Mouse (Mus musculus) activated CD4-positive, CD25-positive, alpha-beta regulatory T cell, adult 4 months (primary cell): ENCODE data around the gene Snx12. TPM values are rescaled to one million over a fixed set of nuclear protein-coding genes. Genes with fewer than 3 reads are reported as not detected.

Experiments
- ATAC-seq: one replicate; pipeline ENCODE4 v1.8.0; 2017
- polyA plus RNA-seq, 2 experiments: library from polyadenylated mRNA; unstranded; fragments of 100-300 nt; shearing (Covaris generic); gene quantifications; one replicate each; pipeline ENCODE4 v1.2.1; 2017

The Snx12 gene
- 10 to 100 TPM; 53.4 to 57.9 TPM for polyA plus RNA-seq

- ATAC-seq = peak; percentile 91
These were observed at the start of gene Snx12 for GRCm38 (mm10) chrX:101221834-101222795. Gene Snx12 (minus strand): TSS chrX:101222563.

DNA sequence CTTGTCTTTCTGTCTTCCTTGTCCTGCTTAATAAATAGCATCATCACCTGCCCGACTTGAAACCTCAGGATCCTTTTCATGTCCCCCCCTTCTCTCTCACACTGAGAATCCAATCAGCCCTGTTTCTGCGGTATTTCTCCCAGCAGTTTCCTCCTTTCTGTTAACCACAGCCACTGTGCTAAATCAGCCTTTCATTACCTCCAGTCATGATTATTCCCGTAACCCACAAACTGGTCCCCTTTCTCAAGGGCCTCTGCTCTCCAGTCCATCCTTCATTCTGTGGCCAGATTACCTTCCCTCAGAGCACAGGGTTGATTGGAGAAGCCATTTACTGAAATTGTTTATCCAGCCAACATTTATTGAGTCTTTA, 46.4 kb upstream of the Snx12 start, which contains the start of gene Gm20489:
Gm20489 (minus strand) TSS at position 269 of the 370 bp plus-strand sequence.
- no peak for ATAC-seq

GRCm38 (mm10) chrX:101268025-101268754, 45.8 kb upstream of the Snx12 start, which contains the start of gene Il2rg:
Gene Il2rg (minus strand): TSS chrX:101268255.
- peak; percentile 89 for ATAC-seq

DNA sequence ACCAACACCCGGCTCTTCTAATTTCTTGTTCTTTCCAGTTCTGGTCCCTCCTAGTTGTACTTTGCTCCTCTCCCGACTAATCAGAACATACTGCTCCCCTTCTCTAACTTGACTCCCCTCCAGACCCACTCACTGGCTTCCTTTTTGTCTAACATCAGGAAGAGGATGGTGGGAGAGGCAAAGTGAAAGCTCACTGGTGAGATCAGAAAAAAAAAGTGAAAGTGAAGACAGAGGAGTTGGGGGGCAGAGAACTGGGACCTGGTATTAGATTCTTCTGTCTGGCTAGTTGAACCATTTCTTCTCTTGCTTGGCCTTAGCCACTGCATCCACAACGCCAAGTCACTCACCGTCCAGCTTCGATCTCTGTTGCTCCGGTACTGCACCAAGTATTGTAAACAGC, 44.3 kb upstream of the Snx12 start:
- ATAC-seq = no peak

DNA sequence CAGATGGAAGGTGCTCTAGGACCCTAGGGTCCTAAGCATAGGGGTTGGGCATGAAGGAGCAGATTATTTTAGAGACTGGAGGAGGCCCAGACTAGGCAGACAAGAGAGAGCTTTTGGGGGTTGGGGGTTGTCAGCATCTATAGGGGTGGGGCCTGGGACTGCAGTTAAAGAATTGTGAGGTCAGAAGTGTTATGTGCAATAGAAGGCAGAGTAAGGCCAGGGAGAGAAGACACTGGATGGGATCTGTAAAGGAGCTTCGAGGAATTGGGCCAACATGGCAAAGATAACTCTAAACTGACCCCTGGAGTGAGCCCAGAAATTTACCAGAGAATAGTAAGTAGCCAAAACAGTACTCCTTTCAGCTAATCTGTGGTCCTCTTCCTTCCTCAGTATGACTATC, 41.5 kb upstream of the Snx12 start, which contains the start of gene Gm614:
Gm614 (minus strand) TSS at position 101 of the 400 bp plus-strand sequence.
- ATAC-seq = no peak

DNA sequence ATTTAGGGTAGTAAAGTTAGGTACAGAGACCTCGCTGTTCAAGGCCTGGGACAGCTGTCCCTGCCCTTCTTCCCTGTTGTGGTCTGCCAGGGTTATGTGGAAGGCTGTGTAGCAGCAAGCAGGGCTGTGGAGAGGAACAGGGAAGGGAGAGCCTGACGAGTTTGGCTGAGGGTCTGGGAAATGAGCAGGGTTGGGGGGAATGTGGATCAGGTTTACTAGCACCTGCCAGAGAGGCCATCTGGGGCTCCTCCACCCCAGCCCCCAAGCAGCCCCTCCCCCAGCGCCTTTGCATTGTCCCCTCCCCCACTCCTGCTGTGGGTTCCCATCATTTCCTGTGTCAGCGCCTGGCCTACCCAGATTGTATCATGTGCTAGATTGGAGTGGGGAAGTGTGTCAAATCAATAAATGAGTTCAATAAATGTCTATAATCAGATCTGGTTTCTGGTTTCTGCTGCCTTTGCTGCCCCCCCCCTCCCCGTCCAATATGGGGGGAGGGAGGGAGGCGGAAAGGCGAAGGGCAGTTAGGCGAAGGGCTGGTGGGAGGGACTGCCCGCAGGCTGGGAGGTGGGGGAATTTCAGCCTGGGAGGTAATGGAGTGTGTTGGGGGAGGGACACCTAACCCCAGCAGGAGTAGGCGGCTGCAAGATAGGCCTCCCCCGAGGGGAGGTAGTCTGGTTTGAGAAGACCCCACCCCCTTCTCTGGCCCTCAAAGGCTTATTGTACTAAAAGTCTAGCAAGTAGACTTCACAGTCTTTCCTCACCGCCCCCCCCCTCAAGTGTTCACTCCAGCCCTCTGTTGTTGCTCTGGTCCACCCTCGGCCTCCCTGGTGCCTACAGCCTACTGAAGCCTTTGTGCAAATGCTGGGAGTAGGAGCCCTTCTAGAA, 38.3 kb upstream of the Snx12 start:
- ATAC-seq = no peak

DNA sequence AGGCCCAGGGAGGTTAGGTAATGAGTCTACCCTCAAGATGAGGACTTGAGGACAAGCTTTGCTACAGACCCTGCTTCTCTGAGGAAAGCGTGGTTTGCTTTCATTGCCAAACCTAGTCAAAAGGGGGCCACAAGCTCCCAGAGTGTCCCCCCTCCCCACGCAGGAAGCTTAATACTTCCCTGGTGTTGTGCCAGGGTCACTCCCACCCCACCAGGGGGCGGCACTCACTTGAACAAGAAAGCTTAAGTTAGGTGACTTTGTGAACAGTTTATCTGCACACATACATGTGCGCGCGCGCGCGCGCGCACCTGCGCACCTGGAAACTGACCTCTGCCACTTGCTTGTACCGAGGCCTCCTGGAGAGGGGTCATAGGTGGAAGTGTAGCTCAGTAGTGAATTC, 34.2 kb upstream of the Snx12 start:
- ATAC-seq = no peak

DNA sequence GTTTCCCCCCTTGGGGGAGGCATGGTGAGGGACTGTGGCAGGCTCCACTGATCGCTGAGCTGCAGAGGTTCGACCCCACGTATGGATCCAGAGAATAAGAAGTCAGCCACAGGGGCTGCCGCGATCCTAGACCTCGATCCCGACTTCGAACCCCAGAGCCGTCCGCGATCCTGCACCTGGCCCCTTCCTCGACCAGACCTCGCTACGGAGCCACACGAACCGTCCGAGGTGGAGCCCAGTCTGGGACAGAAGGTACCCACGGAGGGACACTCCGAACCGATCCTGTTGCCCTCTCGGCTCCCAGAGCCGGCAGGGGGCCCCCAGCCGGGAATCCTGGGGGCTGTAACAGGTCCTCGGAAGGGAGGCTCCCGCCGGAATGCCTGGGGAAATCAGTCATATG, 32.4 kb upstream of the Snx12 start:
- ATAC-seq = peak; percentile 10

GRCm38 (mm10) chrX:101253952-101254729, 31.8 kb upstream of the Snx12 start, which contains the start of gene Foxo4:
Gene Foxo4 (plus strand): TSS chrX:101254528.
- peak; percentile 81 for ATAC-seq

DNA sequence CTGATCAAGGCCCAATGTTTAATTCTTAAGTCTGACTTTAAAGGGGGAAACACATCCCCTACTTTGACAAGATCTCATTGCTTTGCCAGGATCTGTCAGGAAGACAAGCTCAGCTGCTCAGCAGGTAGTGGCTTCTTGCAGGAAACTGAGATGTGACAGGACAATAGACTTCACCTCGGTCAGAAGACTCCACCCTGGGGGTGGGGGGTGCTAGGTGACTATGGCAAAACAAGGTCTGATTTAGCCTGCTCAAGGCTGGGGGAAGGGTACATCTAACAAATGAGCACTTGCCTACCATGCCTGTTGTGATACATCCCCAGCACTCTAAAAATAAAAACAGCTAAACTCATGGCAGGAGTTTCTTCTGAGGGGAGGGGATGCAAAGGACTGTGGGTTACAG, 22.6 kb upstream of the Snx12 start:
- ATAC-seq = no peak

GRCm38 (mm10) chrX:101222796-101223162, 416 bp upstream of the Snx12 start:
- no peak for ATAC-seq

GRCm38 (mm10) chrX:101189285-101189684, 33.1 kb downstream of the Snx12 start:
- no peak for ATAC-seq

GRCm38 (mm10) chrX:101187647-101188046, 34.7 kb downstream of the Snx12 start:
- no peak for ATAC-seq

DNA sequence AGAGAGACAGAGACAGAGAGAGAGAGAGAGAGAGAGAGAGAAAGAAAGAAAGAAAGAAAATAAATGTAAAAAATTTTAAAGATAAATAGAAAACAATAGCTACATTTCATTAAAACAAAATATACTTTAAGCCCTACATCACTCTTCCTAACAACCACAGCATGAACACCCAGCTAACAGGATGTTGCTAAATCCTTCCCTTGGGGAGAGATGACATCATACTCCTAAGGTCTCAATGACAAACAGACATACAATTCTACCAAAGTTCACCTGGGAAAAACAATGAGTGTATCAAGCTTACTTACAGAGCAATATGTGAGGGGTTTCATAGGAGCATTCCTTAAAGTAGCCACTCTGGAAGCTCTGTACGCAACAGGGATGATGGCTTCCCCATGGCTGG, 49.0 kb downstream of the Snx12 start:
- no peak for ATAC-seq

GRCm38 (mm10) chrX:101168425-101168824, 53.9 kb downstream of the Snx12 start:
- no peak for ATAC-seq

DNA sequence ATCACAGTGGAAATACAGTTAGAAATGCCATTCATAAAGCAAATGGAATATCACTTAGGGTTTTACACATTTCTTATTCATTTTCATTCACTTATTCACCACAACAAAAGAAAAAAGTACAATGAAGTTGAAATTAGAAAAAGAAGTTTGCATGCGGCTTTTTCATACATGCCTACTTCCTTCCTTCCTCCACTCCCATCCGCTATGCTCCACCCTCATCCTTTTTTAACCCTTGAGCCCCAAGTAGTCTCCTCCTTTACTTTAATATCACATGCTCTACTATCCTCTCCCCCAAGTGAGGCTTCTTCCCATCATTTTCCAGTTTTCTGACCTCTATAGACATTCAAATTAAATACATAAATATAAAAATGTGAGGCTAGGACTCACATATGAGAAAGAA, 58.6 kb downstream of the Snx12 start:
- no peak for ATAC-seq

DNA sequence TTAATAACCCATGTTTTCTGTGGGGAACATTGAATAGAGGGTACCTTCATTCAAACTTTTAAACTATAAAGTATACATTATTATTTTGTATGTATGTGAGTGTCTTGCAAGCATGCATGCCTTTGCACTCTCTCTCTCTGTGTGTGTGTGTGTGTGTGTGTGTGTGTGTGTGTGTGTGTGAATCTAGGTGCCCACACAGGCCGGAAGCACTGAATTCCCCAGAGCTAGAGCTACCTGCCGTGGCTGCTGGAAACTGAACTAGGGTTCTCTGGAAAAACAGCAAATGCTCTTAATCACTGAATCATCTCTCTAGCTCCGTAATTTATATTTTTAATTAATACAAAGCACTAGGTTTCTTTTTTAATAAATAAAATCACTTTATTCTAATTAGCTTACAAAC, 59.1 kb downstream of the Snx12 start:
- peak; percentile 63 for ATAC-seq

GRCm38 (mm10) chrX:101162532-101162931, 59.8 kb downstream of the Snx12 start:
- ATAC-seq = no peak

GRCm38 (mm10) chrX:101157488-101157887, 64.9 kb downstream of the Snx12 start:
- no peak for ATAC-seq

GRCm38 (mm10) chrX:101156369-101156768, 66.0 kb downstream of the Snx12 start:
- ATAC-seq = no peak

DNA sequence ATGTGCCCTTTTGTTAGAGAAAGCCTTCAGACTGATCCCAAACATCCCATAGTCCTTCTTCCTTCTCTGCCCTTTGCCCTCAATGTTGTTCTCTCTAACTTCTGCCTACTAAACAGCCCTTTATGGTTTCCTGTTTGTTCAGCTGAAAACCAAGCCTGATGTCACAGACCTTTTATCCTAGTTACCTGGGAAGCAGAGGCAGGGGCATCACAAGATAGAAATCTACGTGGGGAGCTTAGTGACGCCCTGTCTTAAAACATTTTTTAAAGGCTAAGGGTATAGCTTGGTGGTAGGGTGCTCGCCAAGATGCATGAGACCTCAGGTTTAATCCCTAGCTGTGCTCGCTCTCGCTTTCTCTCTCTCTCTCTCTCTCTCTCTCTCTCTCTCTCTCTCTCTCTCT, 74.9 kb downstream of the Snx12 start:
- ATAC-seq = no peak
